Mouse (Mus musculus): ENCODE measurements at regions not wholly inside any gene's neighbourhood (a gene's known extent, or its start where the extent isn't known, plus 50 kb on each side); places are given as distances from the start of the nearest gene placed in this dataset.

GRCm38 (mm10) chr2:162720016-162720415, 59.1 kb upstream of the Ptprt start:
- DNase-seq: no peak

GRCm38 (mm10) chr2:162718466-162718865, 57.5 kb upstream of the Ptprt start:
- DNase-seq: no peak

- DNase-seq: no peak
Observed at GRCm38 (mm10) chr2:162714976-162715375, 54.0 kb upstream of the Ptprt start.

- peak; percentile 7 for DNase-seq
Observed at GRCm38 (mm10) chr2:162712972-162713371, 52.0 kb upstream of the Ptprt start.

- DNase-seq: no peak
Observed at GRCm38 (mm10) chr2:162712394-162712793, 51.4 kb upstream of the Ptprt start.

All from adrenal gland, postnatal 10 days (tissue).